Mouse (Mus musculus): ENCODE results near the gene Ddx46. TPM values are rescaled to one million over a fixed set of nuclear protein-coding genes. Genes with fewer than 3 reads are reported as not detected.
"Not testable (repeated sequence)": the region's sequence is repeated elsewhere in the genome, so short reads cannot be mapped to it uniquely, and the experiment has no call there.

Ddx46 gene
- polyA plus RNA-seq, 1 experiment from 2014 or later: 27.8 TPM

- Histone ChIP-seq H3K27ac (replicated peaks) (no peak overlapping the region), H3K9ac (no peak overlapping the region), H3K4me1 (replicated peaks) (no peaks in the 10 kb centered on the region), H3K4me3 (no peak overlapping the region), H3K36me3 (peaks cover 77% of the 10 kb centered on the region), H3K9me3 (no peaks in the 10 kb centered on the region), H3K27me3 (no peaks in the 10 kb centered on the region), H3K4me2 (no peak overlapping the region)
- no peak for ATAC-seq (ENCODE audit: low read depth)
- WGBS: 70% methylated on average over 2 of the region's 2 CpGs
Observed at GRCm38 (mm10) chr13:55607624-55608006, 27.2 kb upstream of the Ddx46 start.

GRCm38 (mm10) chr13:55611996-55612395, 22.8 kb upstream of the Ddx46 start:
- Histone ChIP-seq H3K27me3 (no peaks in the 10 kb centered on the region), H3K36me3 (peaks cover 58% of the 10 kb centered on the region), H3K9me3 (no peaks in the 10 kb centered on the region), H3K9ac (no peak overlapping the region), H3K4me1 (replicated peaks) (no peaks in the 10 kb centered on the region), H3K4me2 (no peak overlapping the region), H3K4me3 (no peak overlapping the region), H3K27ac (replicated peaks) (no peak overlapping the region)
- ATAC-seq (ENCODE audit: low read depth): no peak
- 88% methylated on average over 7 of the region's 7 CpGs for WGBS

GRCm38 (mm10) chr13:55613471-55613870, 21.4 kb upstream of the Ddx46 start:
- H3K4me1 ChIP-seq (replicated peaks): no peaks in the 10 kb centered on the region
- peaks cover 44% of the 10 kb centered on the region for H3K36me3 ChIP-seq
- H3K4me2 ChIP-seq: no peak overlapping the region
- no peak for ATAC-seq (ENCODE audit: low read depth)
- 42% methylated on average over 5 of the region's 5 CpGs for WGBS
- no peaks in the 10 kb centered on the region for H3K27me3 ChIP-seq
- no peaks in the 10 kb centered on the region for H3K9me3 ChIP-seq
- no peak overlapping the region for H3K4me3 ChIP-seq
- no peak overlapping the region for H3K27ac ChIP-seq (replicated peaks)
- no peak overlapping the region for H3K9ac ChIP-seq

- peaks cover 9% of the 10 kb centered on the region for H3K36me3 ChIP-seq
- no peaks in the 10 kb centered on the region for H3K27me3 ChIP-seq
- no peak overlapping the region for H3K4me2 ChIP-seq
- peaks cover 16% of the 10 kb centered on the region for H3K4me1 ChIP-seq (replicated peaks)
- 95% methylated on average over 4 of the region's 4 CpGs for WGBS
- no peak overlapping the region for H3K9ac ChIP-seq
- no peak for ATAC-seq (ENCODE audit: low read depth)
- no peak overlapping the region for H3K4me3 ChIP-seq
- no peaks in the 10 kb centered on the region for H3K9me3 ChIP-seq
- H3K27ac ChIP-seq (replicated peaks): no peak overlapping the region
Observed at GRCm38 (mm10) chr13:55619328-55619727, 15.5 kb upstream of the Ddx46 start.

GRCm38 (mm10) chr13:55620275-55620674, 14.6 kb upstream of the Ddx46 start:
- Histone ChIP-seq H3K4me3 (no peak overlapping the region), H3K27ac (replicated peaks) (no peak overlapping the region)

GRCm38 (mm10) chr13:55622156-55622648, 12.6 kb upstream of the Ddx46 start:
- H3K9ac ChIP-seq: peak overlapping the region; percentile 90
- 28% methylated on average over 20 of the region's 20 CpGs for WGBS
- ATAC-seq (ENCODE audit: low read depth); H3K27me3 ChIP-seq; H3K9me3 ChIP-seq: not testable (repeated sequence)
- peaks cover 42% of the 10 kb centered on the region for H3K4me1 ChIP-seq (replicated peaks)
- H3K4me2 ChIP-seq: peak overlapping the region; percentile 77
- H3K36me3 ChIP-seq: peaks cover 17% of the 10 kb centered on the region
- H3K4me3 ChIP-seq: peak overlapping the region; percentile 89
- H3K27ac ChIP-seq (replicated peaks): peak overlapping the region; percentile 96

More at GRCm38 (mm10) chr13:55620275-55620674, 14.6 kb upstream of the Ddx46 start:
- Histone ChIP-seq H3K36me3 (peaks cover 2% of the 10 kb centered on the region; the same call in 1 of the 2 replicates), H3K4me1 (replicated peaks) (peaks cover 26% of the 10 kb centered on the region), H3K9me3 (no peaks in the 10 kb centered on the region), H3K4me2 (no peak overlapping the region), H3K27me3 (no peaks in the 10 kb centered on the region), H3K9ac (no peak overlapping the region)
- ATAC-seq (ENCODE audit: low read depth): no peak
- WGBS: 82% methylated on average over 2 of the region's 2 CpGs

GRCm38 (mm10) chr13:55622649-55623541, 11.9 kb upstream of the Ddx46 start, which contains the start of gene Caml:
Gene Caml (plus strand): TSS chr13:55623005.
- H3K4me2 ChIP-seq: peak within 1 kb of the TSS; percentile 77
- no peaks in the 10 kb centered on the region for H3K27me3 ChIP-seq
- peak; percentile 99 for ATAC-seq (ENCODE audit: low read depth)
- H3K36me3 ChIP-seq: peaks cover 20% of the 10 kb centered on the region
- H3K4me1 ChIP-seq (replicated peaks): peaks cover 42% of the 10 kb centered on the region
- H3K27ac ChIP-seq (replicated peaks): peak within 1 kb of the TSS; percentile 96
- no peaks in the 10 kb centered on the region for H3K9me3 ChIP-seq
- H3K4me3 ChIP-seq: peak within 1 kb of the TSS; percentile 89
- H3K9ac ChIP-seq: peak within 1 kb of the TSS; percentile 90
- under 1% methylated on average over 59 of the region's 59 CpGs for WGBS

GRCm38 (mm10) chr13:55635146-55635571, 332 bp downstream of the Ddx46 start:
- Histone ChIP-seq H3K4me2 (peak overlapping the region; percentile 93), H3K4me1 (replicated peaks) (peaks cover 25% of the 10 kb centered on the region), H3K9me3 (no peaks in the 10 kb centered on the region), H3K9ac (peak overlapping the region; percentile 94), H3K27ac (replicated peaks) (peak overlapping the region; percentile 72), H3K27me3 (no peaks in the 10 kb centered on the region), H3K4me3 (peak overlapping the region; percentile 97), H3K36me3 (peaks cover 60% of the 10 kb centered on the region)
- peak; percentile 61 for ATAC-seq (ENCODE audit: low read depth)
- under 1% methylated on average over 40 of the region's 40 CpGs for WGBS

GRCm38 (mm10) chr13:55636185-55636983, 1.6 kb downstream of the Ddx46 start:
- no peak for ATAC-seq (ENCODE audit: low read depth)
- Histone ChIP-seq H3K4me1 (replicated peaks) (peaks cover 25% of the 10 kb centered on the region), H3K27ac (replicated peaks) (no peak overlapping the region), H3K9me3 (no peaks in the 10 kb centered on the region), H3K4me3 (peak overlapping the region; percentile 97), H3K9ac (0 out of 2 replicates have a peak overlapping the region, but pooled peaks have one; percentile 22), H3K27me3 (no peaks in the 10 kb centered on the region), H3K36me3 (peaks cover 57% of the 10 kb centered on the region), H3K4me2 (peak overlapping the region; percentile 93)
- 92% methylated on average over 14 of the region's 14 CpGs for WGBS

- not testable (repeated sequence) for H3K27ac ChIP-seq (replicated peaks); H3K9ac ChIP-seq; H3K4me3 ChIP-seq; H3K4me2 ChIP-seq; H3K9me3 ChIP-seq; ATAC-seq (ENCODE audit: low read depth); H3K27me3 ChIP-seq
- Histone ChIP-seq H3K4me1 (replicated peaks) (peaks cover 17% of the 10 kb centered on the region), H3K36me3 (peaks cover 48% of the 10 kb centered on the region)
- WGBS: 53% methylated on average over 8 of the region's 8 CpGs
Observed at GRCm38 (mm10) chr13:55640480-55640879, 5.7 kb downstream of the Ddx46 start.

- Histone ChIP-seq H3K9me3 (no peaks in the 10 kb centered on the region), H3K27me3 (no peaks in the 10 kb centered on the region), H3K4me1 (replicated peaks) (no peaks in the 10 kb centered on the region), H3K9ac (no peak overlapping the region), H3K27ac (replicated peaks) (no peak overlapping the region), H3K4me3 (no peak overlapping the region), H3K4me2 (no peak overlapping the region), H3K36me3 (peaks cover 65% of the 10 kb centered on the region)
- WGBS: 89% methylated on average over 2 of the region's 2 CpGs
- ATAC-seq (ENCODE audit: low read depth): no peak
Observed at GRCm38 (mm10) chr13:55644525-55644924, 9.7 kb downstream of the Ddx46 start.

- no peak overlapping the region for H3K9ac ChIP-seq
- ATAC-seq (ENCODE audit: low read depth): no peak
- peaks cover 99% of the 10 kb centered on the region for H3K36me3 ChIP-seq
- H3K9me3 ChIP-seq: no peaks in the 10 kb centered on the region
- no peaks in the 10 kb centered on the region for H3K4me1 ChIP-seq (replicated peaks)
- 93% methylated on average over 12 of the region's 12 CpGs for WGBS
- H3K27ac ChIP-seq (replicated peaks): no peak overlapping the region
- no peak overlapping the region for H3K4me2 ChIP-seq
- no peaks in the 10 kb centered on the region for H3K27me3 ChIP-seq
- no peak overlapping the region for H3K4me3 ChIP-seq
Observed at GRCm38 (mm10) chr13:55650098-55650497, 15.3 kb downstream of the Ddx46 start.

Data from neural tube, embryonic 13.5 days (tissue).